Mouse (Mus musculus): ENCODE results near the gene Map1lc3a. TPM values are rescaled to one million over a fixed set of nuclear protein-coding genes. Genes with fewer than 3 reads are reported as not detected.

Gene Map1lc3a
- total and polyA plus RNA-seq, 2 experiments from 2014 or later: 425 to 789 TPM

DNA sequence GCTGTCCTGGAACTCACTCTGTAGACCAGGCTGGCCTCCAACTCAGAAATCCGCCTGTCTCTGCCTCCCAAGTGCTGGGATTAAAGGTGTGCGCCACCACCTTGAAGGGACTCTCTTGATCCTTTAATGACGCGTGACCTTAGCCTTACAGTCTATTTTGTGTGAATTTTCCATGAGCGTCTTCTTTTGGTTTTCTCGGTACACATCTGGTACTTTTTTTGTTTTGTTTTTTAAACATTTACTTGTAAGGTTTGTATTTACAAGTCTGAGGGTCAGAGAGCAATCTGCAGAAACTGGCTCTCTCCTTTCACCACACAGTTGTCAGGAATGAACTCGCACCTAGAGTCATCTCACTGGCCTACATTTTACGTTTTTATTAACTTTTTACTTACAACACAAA, 2.5 kb upstream of the Map1lc3a start:
- Histone ChIP-seq H3K4me3 (ENCODE audit: low read depth, low read length) (no peak overlapping the region), H3K36me3 (ENCODE audit: insufficient read depth) (peaks cover 11% of the 10 kb centered on the region; the same call in 1 of the 2 replicates), H3K4me1 (ENCODE audit: insufficient read depth) (no peaks in the 10 kb centered on the region), H3K9me3 (ENCODE audit: low read length) (no peaks in the 10 kb centered on the region), H3K4me2 (ENCODE audit: low read depth) (no peak overlapping the region), H3K27ac (ENCODE audit: low read depth, low read length) (no peak overlapping the region), H3K27me3 (ENCODE audit: insufficient read depth, low read length) (no peaks in the 10 kb centered on the region), H3K9ac (no peak overlapping the region)
- DNase-seq: no peak
- no peak for ATAC-seq
- WGBS: 90% methylated on average over 8 of the region's 8 CpGs
- no peak for TF ChIP-seq CTCF (IDR thresholded peaks at IDR 0.05; ENCODE audit: low read depth)

DNA sequence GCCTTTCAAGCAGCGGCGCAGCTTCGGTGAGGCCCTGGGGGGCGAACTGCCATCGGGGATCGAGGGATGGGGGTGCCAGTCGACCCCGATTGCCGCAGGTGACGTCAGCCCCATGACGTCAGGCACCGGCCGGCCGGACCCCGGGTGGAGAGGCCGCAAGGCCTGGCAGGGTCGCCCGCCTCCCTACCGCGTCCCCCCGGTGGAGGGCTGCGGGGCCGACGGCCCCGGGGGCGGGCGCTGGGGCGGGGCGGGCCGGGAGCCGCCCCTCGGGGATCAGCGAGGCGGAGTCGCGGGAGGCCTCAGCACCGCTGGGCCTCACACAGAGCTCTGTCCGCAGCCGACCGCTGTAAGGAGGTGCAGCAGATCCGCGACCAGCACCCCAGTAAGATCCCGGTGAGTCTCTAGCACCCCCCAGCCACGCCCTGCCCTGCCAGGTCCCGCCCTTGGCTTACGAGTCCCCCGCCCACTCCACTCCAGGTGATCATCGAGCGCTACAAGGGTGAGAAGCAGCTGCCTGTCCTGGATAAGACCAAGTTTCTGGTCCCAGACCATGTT, 601 bp downstream of the Map1lc3a start:
- DNase-seq (peak; percentile 67), ATAC-seq (peak; percentile 74)
- WGBS: under 1% methylated on average over 46 of the region's 49 CpGs
- Histone ChIP-seq H3K36me3 (ENCODE audit: insufficient read depth) (peaks cover 31% of the 10 kb centered on the region; the same call in 1 of the 2 replicates), H3K4me2 (ENCODE audit: low read depth) (peak overlapping the region; percentile 84), H3K4me3 (ENCODE audit: low read depth, low read length) (peak overlapping the region; percentile 95), H3K27me3 (ENCODE audit: insufficient read depth, low read length) (no peaks in the 10 kb centered on the region), H3K9ac (peak overlapping the region; percentile 95), H3K4me1 (ENCODE audit: insufficient read depth) (no peaks in the 10 kb centered on the region), H3K27ac (ENCODE audit: low read depth, low read length) (peak overlapping the region; percentile 90), H3K9me3 (ENCODE audit: low read length) (no peaks in the 10 kb centered on the region)
- no peak for TF ChIP-seq CTCF (IDR thresholded peaks at IDR 0.05; ENCODE audit: low read depth)

DNA sequence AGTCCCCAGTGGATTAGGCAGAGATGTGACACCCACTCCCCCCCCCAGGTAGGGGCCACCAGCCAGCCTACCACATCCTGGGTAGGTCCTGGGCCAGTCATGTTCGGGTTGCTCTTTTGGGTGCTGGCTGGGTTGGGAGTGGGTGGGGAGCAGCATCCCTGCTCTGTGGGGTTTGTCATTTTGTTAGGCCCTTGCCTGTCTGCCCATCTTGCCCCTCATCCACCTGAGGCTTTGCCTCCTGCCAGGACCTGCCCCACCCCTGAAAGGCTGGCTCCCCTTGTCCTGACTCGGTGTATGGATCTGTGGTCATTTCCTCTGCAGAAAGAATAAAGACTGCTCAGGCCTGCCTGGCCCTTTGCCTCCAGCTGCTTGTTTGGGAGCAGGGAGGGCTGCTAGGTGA, 1.6 kb downstream of the Map1lc3a start:
- Histone ChIP-seq H3K27me3 (ENCODE audit: insufficient read depth, low read length) (no peaks in the 10 kb centered on the region), H3K27ac (ENCODE audit: low read depth, low read length) (no peak overlapping the region), H3K4me1 (ENCODE audit: insufficient read depth) (no peaks in the 10 kb centered on the region), H3K4me3 (ENCODE audit: low read depth, low read length) (peak overlapping the region; percentile 95), H3K9ac (peak overlapping the region; percentile 95; the same call in 1 of the 2 replicates), H3K9me3 (ENCODE audit: low read length) (no peaks in the 10 kb centered on the region), H3K4me2 (ENCODE audit: low read depth) (peak overlapping the region; percentile 84), H3K36me3 (ENCODE audit: insufficient read depth) (peaks cover 33% of the 10 kb centered on the region; the same call in 1 of the 2 replicates)
- DNase-seq (no peak), ATAC-seq (no peak)
- no peak for TF ChIP-seq CTCF (IDR thresholded peaks at IDR 0.05; ENCODE audit: low read depth)
- WGBS: 87% methylated on average over 2 of the region's 2 CpGs

DNA sequence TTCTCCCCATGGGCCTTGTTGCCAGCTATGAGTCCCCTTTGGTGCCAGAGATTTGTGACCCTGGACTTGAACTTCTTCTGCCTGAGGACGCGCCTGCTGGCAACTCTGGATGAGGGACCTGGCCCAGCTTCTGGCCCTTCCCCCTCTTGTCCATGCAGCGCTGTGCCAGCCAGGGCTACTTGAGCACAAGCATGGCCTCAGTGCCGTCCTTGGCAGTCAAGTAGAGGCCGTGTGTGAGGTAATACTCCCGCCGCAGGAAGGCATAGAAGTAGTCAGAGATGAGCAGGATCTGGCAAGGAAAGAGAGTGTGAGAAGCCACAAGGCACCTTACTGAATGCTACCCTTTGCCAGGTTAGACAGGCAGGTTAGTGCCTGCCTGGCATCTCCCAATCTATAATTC, 2.3 kb downstream of the Map1lc3a start:
- WGBS: 84% methylated on average over 7 of the region's 7 CpGs
- DNase-seq (no peak), ATAC-seq (no peak)
- no peak overlapping the region for H3K4me2 ChIP-seq (ENCODE audit: low read depth)
- H3K4me3 ChIP-seq (ENCODE audit: low read depth, low read length): no peak overlapping the region
- no peaks in the 10 kb centered on the region for H3K9me3 ChIP-seq (ENCODE audit: low read length)
- no peaks in the 10 kb centered on the region for H3K27me3 ChIP-seq (ENCODE audit: insufficient read depth, low read length)
- H3K27ac ChIP-seq (ENCODE audit: low read depth, low read length): no peak overlapping the region
- no peak overlapping the region for H3K9ac ChIP-seq
- peaks cover 33% of the 10 kb centered on the region; the same call in 1 of the 2 replicates for H3K36me3 ChIP-seq (ENCODE audit: insufficient read depth)
- H3K4me1 ChIP-seq (ENCODE audit: insufficient read depth): no peaks in the 10 kb centered on the region
- TF ChIP-seq CTCF (IDR thresholded peaks at IDR 0.05; ENCODE audit: low read depth): no peak

DNA sequence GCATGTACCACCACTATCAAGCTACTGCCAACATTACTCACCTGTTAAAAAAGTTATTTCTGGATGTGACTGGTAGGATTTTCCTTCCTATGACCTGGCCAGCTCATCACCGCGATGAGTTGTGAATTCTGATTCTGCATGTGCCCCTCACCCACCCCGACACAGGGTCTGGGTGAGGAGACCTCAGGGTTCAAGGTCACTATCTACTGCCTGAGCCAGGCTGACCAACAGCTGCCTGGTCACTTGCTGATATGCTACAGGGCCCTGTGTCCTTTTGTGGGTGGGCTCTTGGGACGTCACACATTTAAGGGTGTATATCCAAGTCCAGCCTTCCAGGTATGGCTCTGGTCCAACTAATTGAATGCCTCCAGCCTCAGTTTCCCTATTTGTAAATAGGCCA, 3.1 kb downstream of the Map1lc3a start:
- Histone ChIP-seq H3K27me3 (ENCODE audit: insufficient read depth, low read length) (no peaks in the 10 kb centered on the region), H3K4me2 (ENCODE audit: low read depth) (no peak overlapping the region), H3K4me1 (ENCODE audit: insufficient read depth) (no peaks in the 10 kb centered on the region), H3K9me3 (ENCODE audit: low read length) (no peaks in the 10 kb centered on the region), H3K36me3 (ENCODE audit: insufficient read depth) (peaks cover 34% of the 10 kb centered on the region; the same call in 1 of the 2 replicates), H3K4me3 (ENCODE audit: low read depth, low read length) (no peak overlapping the region), H3K9ac (no peak overlapping the region), H3K27ac (ENCODE audit: low read depth, low read length) (no peak overlapping the region)
- WGBS: 93% methylated on average over 4 of the region's 4 CpGs
- DNase-seq: no peak
- ATAC-seq: no peak
- TF ChIP-seq CTCF (IDR thresholded peaks at IDR 0.05; ENCODE audit: low read depth): no peak

DNA sequence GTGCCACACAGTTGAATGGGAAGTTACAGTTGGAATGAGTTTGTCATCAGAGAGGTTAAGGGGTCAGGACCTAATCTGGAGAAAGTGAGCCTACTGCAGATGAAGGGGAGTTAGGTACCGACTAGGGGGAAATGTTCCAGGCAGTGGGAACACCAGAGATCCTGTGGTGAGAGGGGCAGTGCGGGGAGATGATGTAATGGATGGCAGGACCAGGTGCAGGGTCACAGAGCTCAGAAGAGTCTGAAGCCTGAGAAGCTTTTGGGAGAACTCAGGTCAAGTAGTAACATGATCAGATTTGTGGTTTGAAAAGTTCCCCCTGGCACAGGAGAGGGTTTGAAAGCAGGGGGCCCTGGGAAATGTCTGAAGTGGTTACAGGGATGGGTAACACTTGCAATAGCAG, 4.0 kb downstream of the Map1lc3a start:
- 78% methylated on average over 2 of the region's 2 CpGs for WGBS
- no peak overlapping the region for H3K4me3 ChIP-seq (ENCODE audit: low read depth, low read length)

DNA sequence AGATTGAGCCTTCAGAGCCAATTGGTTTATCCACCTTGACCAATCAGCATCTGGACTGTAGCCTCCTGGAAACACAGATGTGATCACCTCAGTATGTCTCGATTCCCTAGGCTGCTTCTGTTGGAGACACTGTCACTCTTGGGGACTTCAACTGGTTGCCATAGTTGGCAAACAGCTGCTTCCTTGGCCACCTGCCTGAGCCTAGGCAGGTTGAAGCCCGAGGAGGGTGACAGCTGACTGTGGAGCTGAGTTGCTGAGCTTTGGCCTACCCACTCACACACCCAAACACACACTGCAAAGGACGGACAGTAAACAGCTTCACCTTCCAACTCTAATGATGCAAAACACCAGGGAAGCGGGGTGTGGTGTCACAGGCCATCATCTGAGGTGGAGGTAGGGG, 7.7 kb downstream of the Map1lc3a start:
- no peak for TF ChIP-seq CTCF (IDR thresholded peaks at IDR 0.05; ENCODE audit: low read depth)
- DNase-seq: no peak
- no peak overlapping the region for H3K4me3 ChIP-seq (ENCODE audit: low read depth, low read length)
- no peak overlapping the region for H3K4me2 ChIP-seq (ENCODE audit: low read depth)
- no peak overlapping the region for H3K27ac ChIP-seq (ENCODE audit: low read depth, low read length)
- H3K9me3 ChIP-seq (ENCODE audit: low read length): no peaks in the 10 kb centered on the region
- H3K36me3 ChIP-seq (ENCODE audit: insufficient read depth): peaks cover 27% of the 10 kb centered on the region; the same call in 1 of the 2 replicates
- no peak overlapping the region for H3K9ac ChIP-seq
- H3K4me1 ChIP-seq (ENCODE audit: insufficient read depth): no peaks in the 10 kb centered on the region
- H3K27me3 ChIP-seq (ENCODE audit: insufficient read depth, low read length): no peaks in the 10 kb centered on the region
- ATAC-seq: no peak
- 82% methylated on average over 4 of the region's 4 CpGs for WGBS

More for the DNA sequence above, 4.0 kb downstream of the Map1lc3a start:
- no peak for TF ChIP-seq CTCF (IDR thresholded peaks at IDR 0.05; ENCODE audit: low read depth)
- Histone ChIP-seq H3K9me3 (ENCODE audit: low read length) (no peaks in the 10 kb centered on the region), H3K4me2 (ENCODE audit: low read depth) (no peak overlapping the region), H3K36me3 (ENCODE audit: insufficient read depth) (peaks cover 39% of the 10 kb centered on the region; the same call in 1 of the 2 replicates), H3K9ac (no peak overlapping the region), H3K27ac (ENCODE audit: low read depth, low read length) (no peak overlapping the region), H3K27me3 (ENCODE audit: insufficient read depth, low read length) (no peaks in the 10 kb centered on the region), H3K4me1 (ENCODE audit: insufficient read depth) (no peaks in the 10 kb centered on the region)
- no peak for DNase-seq
- no peak for ATAC-seq

Measured in forebrain, postnatal 0 days (tissue).